Mouse (Mus musculus) embryo, embryonic 11 days (tissue): ENCODE data around the gene Odam.
A peak's percentile ranks its signal among the peaks of the same experiment; 100 is the strongest.

Experiments used
- DNase-seq: peaks from one replicate; pipeline ENCODE4 v3.0.0-alpha.2; 2015

The Odam gene

DNA sequence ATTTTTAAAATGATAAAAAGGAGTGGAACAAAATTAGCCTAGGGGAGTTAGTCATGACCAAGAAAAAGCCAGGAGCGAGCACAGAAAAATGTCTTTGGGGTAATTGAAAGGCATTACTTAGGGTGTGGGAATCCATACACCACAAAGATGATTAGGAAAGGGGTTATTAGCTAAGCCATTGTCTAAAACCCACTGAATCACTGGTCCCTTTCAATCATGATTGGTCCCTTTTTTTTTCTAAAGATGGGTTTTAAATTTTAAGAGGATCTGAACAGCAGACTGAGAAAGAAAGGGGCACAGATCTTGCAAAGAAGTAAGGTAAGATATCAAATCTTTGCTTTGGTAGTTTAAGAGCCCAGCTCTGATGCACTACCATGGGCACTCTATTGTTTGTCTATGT, at the start of gene Odam:
Gene Odam (plus strand): TSS at position 301 of the 400 bp plus-strand sequence.
- no peak for DNase-seq

DNA sequence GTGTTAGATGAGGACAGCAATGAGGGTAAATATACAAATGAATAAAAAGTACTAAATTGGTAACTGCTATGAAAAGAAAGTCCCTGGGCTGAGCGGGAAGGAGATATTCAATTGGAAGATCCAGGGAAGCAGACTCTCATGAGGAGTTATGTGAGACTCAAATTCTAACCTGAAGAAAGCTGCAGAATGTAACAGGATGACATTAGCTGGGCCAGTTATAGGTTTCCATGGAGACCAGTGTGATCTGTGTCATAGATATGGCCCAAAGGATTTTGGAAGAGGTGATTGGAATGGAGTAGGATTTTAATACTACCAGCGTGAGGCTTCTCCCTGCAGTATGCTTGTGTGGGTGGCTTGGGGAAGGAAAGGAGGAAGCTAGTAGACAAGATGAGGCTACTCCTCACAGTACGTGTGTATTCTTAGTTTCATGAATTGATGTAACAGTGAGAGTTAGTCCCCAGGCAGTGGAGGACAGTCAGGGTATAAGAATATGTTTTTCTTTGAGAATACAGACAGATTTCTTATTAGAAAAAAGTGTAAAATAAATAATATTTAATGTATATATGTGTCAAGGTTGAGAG, 29.6 kb upstream of the Odam start:
- DNase-seq, result no peak

DNA sequence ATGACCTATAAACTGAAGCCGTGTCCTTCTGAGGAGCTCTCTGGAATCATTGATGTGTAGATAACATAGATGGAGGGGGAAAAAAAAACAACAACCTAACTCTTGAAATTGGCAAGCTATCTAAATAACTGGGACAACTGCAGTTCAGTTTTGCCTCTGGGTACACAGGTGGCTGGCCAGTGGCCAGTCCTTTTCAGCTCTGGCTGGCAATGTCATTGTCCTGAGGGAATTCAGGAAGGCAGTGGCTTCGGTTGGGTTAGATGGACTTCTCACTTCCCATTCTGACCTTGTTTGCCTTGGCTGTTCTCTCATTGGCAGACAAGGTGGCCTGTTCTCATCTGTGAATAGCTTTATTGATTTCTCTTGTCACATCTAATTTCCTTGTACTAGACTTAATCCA, 14.7 kb upstream of the Odam start:
- DNase-seq, result no peak

DNA sequence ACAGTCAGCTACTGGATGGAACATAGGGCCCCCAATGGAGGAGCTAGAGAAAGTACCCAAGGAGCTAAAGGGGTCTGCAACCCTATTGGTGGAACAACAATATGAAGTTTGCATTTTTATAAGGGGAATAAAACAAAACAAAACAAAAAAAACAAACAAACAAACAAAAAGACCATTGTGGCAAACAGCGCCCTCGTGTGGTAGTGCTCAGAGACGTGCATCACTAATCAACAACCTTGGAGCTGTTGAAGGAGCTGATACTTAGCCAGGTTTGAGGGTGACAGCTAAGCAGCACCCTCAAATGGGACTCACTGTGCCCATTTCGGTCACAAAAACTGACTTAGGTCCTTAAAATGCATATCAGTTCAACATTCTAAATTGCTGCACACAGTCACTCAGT, 13.4 kb upstream of the Odam start:
- peak; percentile 2 for DNase-seq

DNA sequence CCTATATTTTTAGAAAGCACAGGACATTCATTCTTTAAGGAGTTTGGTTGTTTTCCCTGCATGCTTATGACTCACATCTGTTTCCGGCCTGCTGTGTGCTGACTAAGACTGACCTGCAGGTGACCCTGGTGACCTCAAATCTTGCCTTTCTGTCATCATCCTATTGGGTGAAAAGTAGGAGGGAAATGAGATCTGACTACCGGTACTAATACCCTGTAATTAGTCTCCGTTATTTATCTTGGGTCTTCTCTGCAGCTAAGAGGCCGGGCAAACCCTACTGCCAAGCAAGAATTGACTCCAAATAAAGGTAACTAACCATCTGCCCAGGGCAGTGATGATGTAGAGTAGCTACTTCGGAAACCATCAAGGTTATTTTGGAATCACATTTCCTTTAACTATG, 40.5 kb downstream of the Odam start, which contains the start of gene Csn3:
Gene Csn3 (plus strand): TSS at position 208 of the 400 bp plus-strand sequence.
- DNase-seq, result peak; percentile 59

DNA sequence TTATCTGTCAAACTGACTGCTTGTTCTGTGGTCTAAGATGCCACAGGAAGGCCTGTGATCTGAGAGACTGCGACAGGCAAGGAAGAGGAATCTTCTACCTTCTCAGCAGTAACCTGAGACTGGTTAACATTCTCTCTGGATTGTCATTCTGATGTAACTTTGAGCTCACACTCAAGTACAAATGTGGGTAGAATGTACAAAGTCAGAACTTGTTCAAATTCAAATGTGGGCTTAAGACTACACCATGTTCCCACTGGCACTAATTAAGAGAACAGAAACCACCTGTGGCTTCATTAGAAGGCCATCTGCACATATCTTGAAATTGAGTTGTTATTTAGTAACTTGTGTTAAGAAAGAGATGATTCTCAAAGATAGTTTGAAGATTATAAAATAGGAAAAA, 46.8 kb downstream of the Odam start:
- DNase-seq, result no peak

DNA sequence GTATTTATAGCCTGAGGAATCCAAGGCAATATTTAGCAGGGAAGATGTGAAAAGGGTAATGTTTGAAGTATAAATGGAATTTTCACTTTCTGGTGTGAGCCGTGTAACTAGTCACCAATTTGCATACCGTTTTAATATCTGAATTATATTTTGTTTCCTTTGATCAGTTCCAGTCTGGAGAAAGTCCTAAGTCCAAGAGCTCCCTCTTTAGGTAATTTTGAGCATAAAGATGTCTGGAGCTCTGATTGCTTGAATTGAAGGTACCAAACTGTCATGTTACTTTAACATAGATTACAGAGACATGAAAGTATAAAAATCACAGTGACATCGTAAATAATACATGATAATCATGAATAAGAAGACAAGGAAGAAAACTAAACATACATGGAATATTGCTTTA, 55.9 kb downstream of the Odam start:
- DNase-seq, result peak; percentile 19

DNA sequence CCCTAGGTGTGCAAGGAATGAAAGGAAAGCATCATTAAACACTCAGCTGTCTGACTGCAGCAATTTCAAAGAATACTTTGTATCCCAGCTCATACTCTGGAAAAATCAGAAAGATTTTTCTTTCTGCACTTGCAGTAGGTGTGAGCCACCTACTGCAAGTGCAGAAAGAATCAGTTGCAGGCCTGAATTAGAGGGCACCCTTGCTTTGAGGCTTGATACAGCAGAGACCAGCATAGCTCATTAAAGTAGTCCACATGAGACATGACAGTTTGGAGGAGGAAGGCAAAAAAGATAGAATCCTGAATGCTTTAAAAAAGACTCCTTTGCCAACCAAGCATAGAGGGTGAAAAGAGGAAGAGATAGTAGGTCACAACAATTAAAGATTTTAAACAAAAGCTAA, 57.7 kb downstream of the Odam start:
- DNase-seq, result no peak
